Mouse (Mus musculus): ENCODE results near the gene Olfr826.
"Not testable (repeated sequence)": the region's sequence is repeated elsewhere in the genome, so short reads cannot be mapped to it uniquely, and the experiment has no call there.

Gene Olfr826

GRCm38 (mm10) chr10:130184086-130184485 is at the start of gene Olfr826:
Gene Olfr826, minus strand, starts transcription at chr10:130184186.
- DNase-seq (ENCODE audit: low read depth, low spot score), result no peak

GRCm38 (mm10) chr10:130232117-130232516 is 48.1 kb upstream of the Olfr826 start:
- no peak for DNase-seq (ENCODE audit: low read depth, low spot score)

GRCm38 (mm10) chr10:130229584-130229983 is 45.6 kb upstream of the Olfr826 start:
- peak; percentile 2 for DNase-seq (ENCODE audit: low read depth, low spot score)

- peak; percentile 74 for DNase-seq (ENCODE audit: low read depth, low spot score)
Observed at GRCm38 (mm10) chr10:130228246-130228645, 44.3 kb upstream of the Olfr826 start.

DNA sequence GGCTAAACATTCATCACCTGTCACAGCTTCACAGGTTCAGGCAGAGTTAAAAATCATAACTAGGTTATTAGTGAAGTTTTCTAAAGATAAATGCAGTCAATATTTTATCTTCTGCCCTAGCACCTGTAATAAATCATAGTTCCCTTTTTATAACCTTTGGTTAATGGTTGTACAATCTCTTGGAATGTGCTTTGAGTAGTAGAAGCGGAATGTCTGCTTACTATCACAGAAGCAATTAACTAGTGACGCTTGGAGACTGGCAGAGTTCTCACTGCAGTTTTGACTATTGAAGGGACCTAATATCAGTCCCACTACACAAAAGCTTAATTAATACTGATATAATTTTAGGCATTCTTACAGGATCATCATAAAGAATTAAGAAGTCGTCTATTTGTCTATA is 41.0 kb upstream of the Olfr826 start:
- no peak for DNase-seq (ENCODE audit: low read depth, low spot score)

DNA sequence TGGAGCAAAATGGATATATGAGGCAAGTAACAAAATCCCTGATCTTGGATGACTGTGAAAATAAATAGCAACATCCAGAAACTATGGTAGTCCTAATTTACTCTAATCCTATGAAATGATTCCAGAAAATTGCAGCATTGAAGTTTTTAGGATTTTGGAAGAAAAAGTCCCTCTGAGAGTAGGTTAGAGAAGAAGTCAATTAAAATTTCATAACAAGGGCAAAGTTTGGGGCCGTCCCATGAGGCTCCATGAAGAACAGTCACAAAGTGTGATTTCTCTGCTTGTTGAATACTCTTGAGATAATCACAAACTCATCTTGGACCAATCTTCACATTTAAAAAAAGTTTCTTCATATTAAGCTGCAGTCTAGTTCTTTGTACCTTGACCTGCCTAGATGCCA is 30.3 kb upstream of the Olfr826 start, which contains the start of gene Olfr827:
Gene Olfr827 (minus strand): TSS at position 101 of the 400 bp plus-strand sequence.
- no peak for DNase-seq (ENCODE audit: low read depth, low spot score)

DNA sequence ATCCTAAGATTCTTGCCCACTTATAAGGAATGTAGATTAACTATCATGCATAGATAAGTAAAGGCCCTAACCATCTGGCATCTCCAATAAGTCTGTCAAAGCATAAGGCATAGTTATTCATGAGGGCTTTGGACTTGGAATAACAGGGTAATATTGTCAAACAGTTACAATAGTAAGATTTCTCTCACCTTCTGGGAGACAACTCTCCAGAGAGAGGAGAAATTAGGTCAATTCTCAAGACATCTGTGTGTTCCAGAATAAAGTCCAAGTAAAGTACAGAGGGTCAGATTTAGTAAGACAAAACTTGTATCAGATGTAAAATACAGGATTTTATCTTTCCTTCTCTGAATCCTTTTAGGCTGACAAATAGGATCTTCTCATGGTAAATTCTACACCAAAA is 17.3 kb downstream of the Olfr826 start, which contains the start of gene Olfr825:
Gene Olfr825 (minus strand): TSS at position 101 of the 400 bp plus-strand sequence.
- DNase-seq (ENCODE audit: low read depth, low spot score), result no peak

- DNase-seq (ENCODE audit: low read depth, low spot score), result no peak
Observed at GRCm38 (mm10) chr10:130165196-130165595, 18.8 kb downstream of the Olfr826 start.

DNA sequence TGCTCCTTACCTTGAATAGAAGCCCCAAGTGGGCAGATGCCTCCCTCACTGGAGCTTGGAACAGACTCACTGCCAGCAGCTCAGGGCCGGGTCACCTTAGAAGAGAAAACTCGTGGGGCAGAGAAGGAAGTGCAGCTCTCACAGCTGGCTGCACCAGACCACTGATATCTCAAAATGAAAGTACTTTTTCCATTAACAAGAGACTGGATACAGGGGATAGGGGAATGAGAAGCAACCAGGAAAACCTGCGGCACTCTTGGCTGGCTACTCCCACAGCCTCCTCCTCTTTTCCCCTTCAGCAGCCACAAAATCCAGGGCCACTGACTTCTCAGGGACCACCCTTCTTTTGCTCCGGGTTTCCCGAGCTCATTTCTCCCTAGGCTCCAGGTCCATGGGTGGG is 39.9 kb downstream of the Olfr826 start:
- DNase-seq (ENCODE audit: low read depth, low spot score), result no peak

DNA sequence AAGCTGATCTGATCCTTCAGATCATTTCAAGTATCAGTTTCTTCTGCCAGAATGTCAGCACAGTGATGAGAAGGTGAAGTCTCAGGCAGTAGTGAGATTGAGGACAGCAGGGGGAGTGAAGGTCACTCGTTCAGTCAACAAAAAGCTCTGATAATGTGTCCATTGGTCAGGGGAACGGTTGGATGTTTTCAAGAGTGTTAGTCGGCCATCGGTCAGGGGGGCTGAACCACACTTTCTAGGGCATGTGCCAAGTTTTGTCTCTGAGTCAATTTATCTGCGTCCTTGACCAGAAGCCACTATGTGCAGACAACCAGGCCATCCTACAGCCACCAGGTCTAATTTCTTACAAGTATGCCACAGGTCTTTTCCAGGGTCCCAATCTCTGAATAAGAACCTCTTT is 41.5 kb downstream of the Olfr826 start:
- not testable (repeated sequence) for DNase-seq (ENCODE audit: low read depth, low spot score)

GRCm38 (mm10) chr10:130134811-130135210 is 49.2 kb downstream of the Olfr826 start:
- no peak for DNase-seq (ENCODE audit: low read depth, low spot score)

GRCm38 (mm10) chr10:130129900-130130299 is 54.1 kb downstream of the Olfr826 start, which contains the start of gene Olfr824:
Gene Olfr824, minus strand, starts transcription at chr10:130130000.
- DNase-seq (ENCODE audit: low read depth, low spot score), result not testable (repeated sequence)

Measured in CD4-positive, CD25-positive, alpha-beta regulatory T cell, adult 2 months (primary cell).